Mouse (Mus musculus) urinary bladder, postnatal 0 days (tissue): ENCODE measurements around the gene Slc51a. TPM values are rescaled to one million over a fixed set of nuclear protein-coding genes. Genes with fewer than 3 reads are reported as not detected.

ENCODE experiments used
- polyA plus RNA-seq: library from polyadenylated mRNA; unstranded; fragments of >200 nt; fragmentation: Nextera tagmentation; extraction: Ambion mirVana; gene quantifications from 2 replicates; pipeline ENCODE4 v1.2.1, GENCODE M21; 2015

Slc51a gene
- 0.35 and 0.55 TPM in 2 replicates for polyA plus RNA-seq

DNA sequence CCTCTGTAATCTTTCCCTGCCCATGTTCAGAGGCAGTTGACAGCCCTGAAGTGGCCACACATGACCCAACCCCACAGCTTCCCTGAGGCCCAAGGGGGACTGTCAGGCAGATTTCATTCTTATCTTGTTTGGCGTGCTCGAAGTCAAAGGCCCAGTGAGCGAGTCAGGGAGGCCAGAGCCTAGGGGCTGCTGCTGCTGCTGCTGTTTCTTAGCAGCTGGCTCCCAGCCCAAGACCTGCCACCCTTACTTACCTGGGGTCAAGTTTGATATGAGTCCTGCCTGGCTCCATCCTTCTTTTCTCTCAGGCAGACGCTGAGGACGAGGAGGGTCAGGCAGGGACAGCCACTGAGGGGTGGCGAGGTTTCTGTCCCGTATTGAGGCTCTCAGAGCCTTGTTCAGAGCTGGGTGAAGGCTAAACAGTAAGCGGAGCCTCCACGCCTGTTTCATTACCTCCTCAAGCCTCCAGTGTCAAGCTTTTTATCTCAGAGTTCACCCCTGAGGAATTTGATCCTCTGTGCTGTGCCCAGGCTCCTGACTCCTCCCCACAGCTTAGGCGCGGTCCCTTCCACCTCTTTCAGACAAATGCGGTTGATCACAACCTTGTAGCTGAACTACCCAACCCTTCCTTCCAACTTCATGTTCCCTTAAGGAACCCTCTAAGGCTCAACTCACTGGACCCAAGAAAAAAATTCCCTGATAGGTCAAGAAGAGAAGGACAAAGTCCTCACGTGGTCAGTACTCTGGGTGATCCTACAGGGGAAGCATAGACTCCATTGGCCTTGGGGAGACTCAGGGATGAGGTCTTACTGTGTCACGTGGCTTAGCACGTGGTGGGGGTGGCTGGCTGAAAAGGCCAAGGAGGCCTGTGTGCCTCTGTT is at the start of gene Slc51a:
Slc51a (minus strand) TSS at position 646 of the 878 bp plus-strand sequence.

DNA sequence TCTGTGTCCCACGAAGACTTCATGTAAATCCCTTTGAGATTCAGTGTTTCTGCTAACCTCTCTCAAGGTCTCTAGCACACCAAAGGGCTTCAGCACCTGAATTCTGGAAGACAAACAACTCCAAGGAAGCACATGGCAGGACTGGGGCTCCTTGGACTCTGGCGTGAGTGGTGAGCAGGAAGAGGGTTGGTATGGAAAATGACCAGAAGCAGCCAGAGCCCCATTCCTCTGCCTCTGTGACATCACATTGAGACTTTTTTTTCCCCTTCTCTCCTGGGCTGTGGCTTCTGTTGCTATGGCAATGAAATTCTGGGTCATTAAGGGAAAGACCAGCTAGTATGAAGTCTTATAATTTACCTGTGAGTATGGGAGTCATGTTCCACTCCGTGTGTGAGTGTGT is 8.3 kb upstream of the Slc51a start, which contains the start of gene Zdhhc19:
Zdhhc19 (plus strand) TSS at position 301 of the 400 bp plus-strand sequence.

GRCm38 (mm10) chr16:32430474-32431046 is 57.1 kb downstream of the Slc51a start, which contains the start of gene Pcyt1a:
Gene Pcyt1a, plus strand, starts transcription at chr16:32430921.

Other genes with a start within 250 kb of the Slc51a start
- gene Fbxo45, start 240.7 kb downstream of the Slc51a start, polyA plus RNA-seq: 5.7 and 7.4 TPM in 2 replicates
- gene Wdr53, start 240.7 kb downstream of the Slc51a start, polyA plus RNA-seq: 11.9 and 13.8 TPM in 2 replicates
- not detected in 2 replicates for gene Smco1, start 216.4 kb downstream of the Slc51a start, polyA plus RNA-seq
- 15.5 and 18.5 TPM in 2 replicates for gene Rnf168, start 210.4 kb downstream of the Slc51a start, polyA plus RNA-seq
- gene Ubxn7, start 155.6 kb downstream of the Slc51a start, polyA plus RNA-seq: 6.7 and 10.8 TPM in 2 replicates
- gene Tm4sf19, start 87.4 kb downstream of the Slc51a start, polyA plus RNA-seq: not detected in 2 replicates
- 36.2 and 36.6 TPM in 2 replicates for gene Tctex1d2, start 68.2 kb downstream of the Slc51a start, polyA plus RNA-seq
- gene Pcyt1a, start 57.0 kb downstream of the Slc51a start, polyA plus RNA-seq: 29.8 and 36.1 TPM in 2 replicates
- not detected in 2 replicates for gene Zdhhc19, start 8.4 kb upstream of the Slc51a start, polyA plus RNA-seq
- gene Tfrc, start 121.0 kb upstream of the Slc51a start, polyA plus RNA-seq: 5.3 and 12.0 TPM in 2 replicates
- gene Tnk2, start 156.0 kb upstream of the Slc51a start, polyA plus RNA-seq: 18.7 and 22.3 TPM in 2 replicates
- not detected in 2 replicates for gene Muc4, start 248.0 kb upstream of the Slc51a start, polyA plus RNA-seq